Mouse (Mus musculus) heart, embryonic 13.5 days (tissue): ENCODE measurements around the gene Pck2. TPM values are rescaled to one million over a fixed set of nuclear protein-coding genes. Genes with fewer than 3 reads are reported as not detected.

Experiments used
- ATAC-seq: fragments of 200-750 bp; cut with Nextera tagmentation; 2 replicates; pipeline ENCODE4 v1.8.0; 2017; ENCODE audit warnings: moderate TSS enrichment; ENCODE audit not compliant: insufficient number of reproducible peaks, low FRiP score, low TSS enrichment; ENCODE audit errors: extremely low read depth
- H3K27ac ChIP-seq: fragments of 300-500 bp; sonication (generic); replicated peaks from 2 replicates; pipeline ENCODE4 v1.5.1; 2015; ENCODE audit warnings: moderate library complexity, mild to moderate bottlenecking, inconsistent platforms
- H3K27me3 ChIP-seq: fragments of 300-500 bp; sonication (generic); replicated peaks from 2 replicates; pipeline ENCODE4 v1.6.1; 2015; ENCODE audit warnings: mild to moderate bottlenecking, inconsistent platforms
- H3K36me3 ChIP-seq: fragments of 300-500 bp; sonication (generic); 2 replicates; pipeline ENCODE4 v1.6.1; 2015; ENCODE audit warnings: mild to moderate bottlenecking, inconsistent platforms
- H3K4me1 ChIP-seq: fragments of 300-500 bp; sonication (generic); 2 replicates; pipeline ENCODE4 v1.6.1; 2015; ENCODE audit warnings: inconsistent platforms
- H3K4me2 ChIP-seq: fragments of 300-500 bp; sonication (generic); 2 replicates; pipeline ENCODE4 v1.6.1; 2015; ENCODE audit warnings: inconsistent platforms, mild to moderate bottlenecking, moderate library complexity
- H3K4me3 ChIP-seq: fragments of 300-500 bp; sonication (generic); 2 replicates; pipeline ENCODE4 v1.5.1; 2015; ENCODE audit warnings: moderate library complexity, mild to moderate bottlenecking, inconsistent platforms
- H3K9ac ChIP-seq: fragments of 300-500 bp; sonication (generic); 2 replicates; pipeline ENCODE4 v1.6.1; 2015; ENCODE audit warnings: inconsistent platforms, mild to moderate bottlenecking, moderate library complexity
- H3K9me3 ChIP-seq: fragments of 300-500 bp; sonication (generic); 2 replicates; pipeline ENCODE4 v1.6.1; 2016; ENCODE audit warnings: inconsistent platforms
- WGBS: fragments of 180-500 bp; shearing (Covaris S2); methylation state at CpG from one replicate; pipeline ENCODE4 v1.1.7; 2015; ENCODE audit warnings: mixed read lengths; 5-methylcytosine and 5-hydroxymethylcytosine counted together
- polyA plus RNA-seq: library from polyadenylated mRNA; unstranded; fragments of >200 nt; fragmentation: Nextera tagmentation; extraction: Ambion mirVana; gene quantifications from 2 replicates; pipeline ENCODE4 v1.2.1, GENCODE M21; 2015

Gene Pck2
- polyA plus RNA-seq, 1 experiment from 2014 or later: 40.9 TPM

DNA sequence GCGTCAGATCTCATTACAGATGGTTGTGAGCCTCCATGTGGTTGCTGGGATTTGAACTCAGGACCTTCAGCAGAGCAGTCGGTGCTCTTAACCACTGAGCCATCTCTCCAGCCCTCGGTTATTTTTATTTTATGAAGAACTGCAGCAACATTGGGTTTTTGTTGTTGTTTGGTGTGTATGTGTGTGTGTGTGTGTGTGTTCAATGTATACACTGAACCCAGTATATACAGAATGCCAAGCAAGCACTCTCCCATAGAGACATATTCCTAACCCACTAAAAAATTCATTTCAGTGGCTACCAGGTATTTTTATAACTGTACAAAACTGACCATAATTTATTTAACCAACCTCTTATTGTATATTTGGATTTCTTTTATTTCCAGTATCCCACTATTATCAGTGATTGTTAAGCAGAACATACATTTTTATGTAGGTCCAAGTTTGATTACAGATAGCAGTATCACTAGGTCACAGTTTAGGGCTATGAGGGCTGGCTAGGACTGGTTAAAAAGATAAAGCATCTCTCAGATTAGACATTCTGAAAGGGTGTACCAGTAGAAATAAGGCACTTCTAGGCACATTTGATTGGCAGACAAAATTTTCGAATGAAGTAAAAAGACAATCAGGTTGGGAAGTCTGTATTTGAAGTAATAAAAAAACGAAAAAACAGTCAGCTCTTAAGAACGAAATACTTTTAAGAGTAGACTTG, 18.8 kb downstream of the Pck2 start:
- H3K9ac ChIP-seq: peak overlapping the region; percentile 89

DNA sequence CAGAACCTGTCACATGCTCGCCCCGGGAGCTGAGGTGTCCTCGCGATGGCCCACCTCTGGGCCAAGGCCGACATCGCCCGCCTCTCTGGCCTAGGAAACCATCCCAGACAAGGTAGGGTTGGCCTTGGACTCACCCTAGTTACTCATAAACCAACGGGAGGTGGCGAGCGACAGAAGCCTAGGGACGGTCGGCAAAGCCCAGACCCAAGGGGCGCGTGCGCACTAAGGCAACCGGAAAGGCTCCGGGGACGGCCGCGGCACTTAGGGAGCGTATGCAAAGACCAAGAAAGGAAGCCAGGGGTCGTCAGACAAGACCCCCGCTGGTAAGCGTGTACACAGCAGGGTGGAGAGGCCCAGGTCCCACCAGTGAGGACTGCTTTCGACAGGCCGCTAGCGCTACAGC, 19.7 kb downstream of the Pck2 start, which contains the start of gene Dcaf11:
Gene Dcaf11, plus strand, starts transcription at position 208 of the 403 bp plus-strand sequence.
- peaks cover 26% of the 10 kb centered on the region for H3K36me3 ChIP-seq
- WGBS: under 1% methylated on average over 27 of the region's 27 CpGs
- peak within 1 kb of the TSS; percentile 78 for H3K4me2 ChIP-seq
- peaks cover 30% of the 10 kb centered on the region for H3K4me1 ChIP-seq
- no peaks in the 10 kb centered on the region for H3K9me3 ChIP-seq
- peak; percentile 67 for ATAC-seq
- H3K4me3 ChIP-seq: peak within 1 kb of the TSS; percentile 69
- no peaks in the 10 kb centered on the region for H3K27me3 ChIP-seq
- peak within 1 kb of the TSS; percentile 89 for H3K9ac ChIP-seq
- peak within 1 kb of the TSS; percentile 99 for H3K27ac ChIP-seq

More for the DNA sequence above, 18.8 kb downstream of the Pck2 start:
- H3K27ac ChIP-seq: peak overlapping the region; percentile 99
- H3K4me3 ChIP-seq: peak overlapping the region; percentile 69
- no peaks in the 10 kb centered on the region for H3K9me3 ChIP-seq
- ATAC-seq: no peak
- whole genome bisulfite sequencing: 53% methylated on average over 6 of the region's 6 CpGs
- H3K27me3 ChIP-seq: no peaks in the 10 kb centered on the region
- H3K4me1 ChIP-seq: peaks cover 30% of the 10 kb centered on the region
- peaks cover 17% of the 10 kb centered on the region for H3K36me3 ChIP-seq
- H3K4me2 ChIP-seq: peak overlapping the region; percentile 78

DNA sequence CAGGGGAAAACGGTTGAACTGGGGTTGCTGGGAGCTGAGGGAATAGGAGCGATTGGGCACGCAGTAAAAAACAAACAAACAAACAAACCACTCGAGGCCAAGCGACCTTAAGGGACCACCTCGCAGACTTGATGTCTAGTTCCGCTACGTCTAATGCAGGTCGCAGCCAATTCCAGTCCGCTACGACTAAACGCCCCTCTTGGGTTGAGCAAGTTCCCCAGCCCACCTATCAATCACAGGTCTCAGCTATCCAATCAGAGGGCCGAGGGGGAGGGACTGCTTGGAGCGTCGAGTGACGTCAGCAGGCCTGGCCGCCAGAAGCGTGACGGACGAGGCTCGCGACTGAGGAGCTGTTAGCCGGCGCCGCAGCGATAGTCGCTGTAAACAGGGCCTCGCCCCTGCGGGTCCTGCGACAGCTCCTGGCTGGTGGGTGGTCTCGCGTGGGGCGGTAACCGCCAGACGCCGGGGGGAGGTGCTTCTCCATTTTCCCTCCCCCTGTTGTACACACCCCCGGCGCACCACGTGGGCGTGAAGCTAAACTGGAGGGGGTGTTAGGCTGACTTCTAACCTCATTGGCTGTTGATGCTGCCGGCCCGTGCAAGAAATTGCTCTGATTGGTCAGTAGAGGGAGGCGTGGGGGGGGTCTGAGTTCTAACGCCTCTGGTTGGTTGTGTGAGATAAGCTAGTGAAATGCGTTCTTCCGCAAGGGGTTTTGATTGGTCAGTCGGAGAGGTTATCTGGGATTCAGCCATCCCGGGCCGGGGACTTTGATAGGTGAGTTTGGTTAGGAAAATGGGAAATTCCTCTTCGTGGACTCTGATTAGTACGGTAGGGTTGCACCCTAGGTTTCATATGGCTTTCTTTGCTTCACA, 20.4 kb downstream of the Pck2 start, which contains the start of gene A730061H03Rik:
Gene A730061H03Rik, minus strand, starts transcription at position 205 of the 872 bp plus-strand sequence.
- H3K9ac ChIP-seq: peak within 1 kb of the TSS; percentile 89
- under 1% methylated on average over 51 of the region's 51 CpGs for WGBS
- H3K4me3 ChIP-seq: peak within 1 kb of the TSS; percentile 69
- H3K27ac ChIP-seq: peak within 1 kb of the TSS; percentile 99
- ATAC-seq: peak; percentile 92
- H3K36me3 ChIP-seq: peaks cover 32% of the 10 kb centered on the region
- no peaks in the 10 kb centered on the region for H3K27me3 ChIP-seq
- peaks cover 30% of the 10 kb centered on the region for H3K4me1 ChIP-seq
- peak within 1 kb of the TSS; percentile 78 for H3K4me2 ChIP-seq
- no peaks in the 10 kb centered on the region for H3K9me3 ChIP-seq

DNA sequence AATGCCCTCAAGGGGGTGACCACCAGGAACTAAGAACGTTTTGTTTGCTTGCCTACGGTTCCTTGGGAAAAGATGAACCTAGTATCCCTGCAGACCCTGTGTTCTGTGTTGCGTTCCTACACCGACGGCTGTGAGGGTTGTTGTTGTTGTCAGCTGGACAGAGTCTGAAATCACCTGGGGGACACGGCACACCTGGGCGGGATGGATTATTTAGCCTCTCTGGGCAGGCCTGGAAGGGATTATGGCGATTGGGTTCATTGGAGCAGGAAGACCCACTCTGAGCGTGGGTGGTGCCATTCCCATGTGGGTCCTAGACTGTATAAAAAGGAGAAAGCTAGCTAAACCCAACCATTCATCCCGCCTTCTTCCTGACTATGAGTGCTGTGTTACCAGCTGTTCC, 21.8 kb downstream of the Pck2 start:
- no peak for ATAC-seq
- WGBS: 87% methylated on average over 10 of the region's 10 CpGs
- Histone ChIP-seq H3K4me2 (peak overlapping the region; percentile 78; the same call in 1 of the 2 replicates), H3K9me3 (no peaks in the 10 kb centered on the region), H3K4me3 (no peak overlapping the region), H3K27me3 (no peaks in the 10 kb centered on the region), H3K4me1 (peaks cover 27% of the 10 kb centered on the region), H3K36me3 (peaks cover 46% of the 10 kb centered on the region), H3K27ac (no peak overlapping the region), H3K9ac (no peak overlapping the region)

DNA sequence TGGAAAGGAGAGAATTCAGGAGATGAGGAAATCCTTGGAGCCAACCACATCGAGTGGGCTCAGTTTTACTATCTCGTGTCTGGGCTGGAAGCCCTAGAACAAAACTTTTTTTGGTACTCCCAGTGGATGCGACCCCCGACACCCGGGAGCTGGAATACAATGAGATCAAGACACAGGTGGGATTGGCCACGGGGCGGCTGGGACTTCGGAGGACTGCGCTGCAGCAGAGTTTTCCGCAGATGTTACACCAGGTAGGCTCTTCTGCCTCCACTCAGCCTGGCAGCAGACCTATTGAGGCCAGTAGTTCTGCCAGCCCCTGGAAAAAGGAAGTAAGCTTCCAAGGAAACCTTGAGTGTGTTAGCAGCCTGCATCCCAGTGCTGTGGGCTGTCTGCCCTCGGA, 23.2 kb downstream of the Pck2 start:
- peaks cover 20% of the 10 kb centered on the region for H3K4me1 ChIP-seq
- H3K4me3 ChIP-seq: no peak overlapping the region
- H3K9ac ChIP-seq: no peak overlapping the region
- no peaks in the 10 kb centered on the region for H3K27me3 ChIP-seq
- no peak overlapping the region for H3K4me2 ChIP-seq
- peaks cover 60% of the 10 kb centered on the region for H3K36me3 ChIP-seq
- H3K27ac ChIP-seq: no peak overlapping the region
- ATAC-seq: no peak
- WGBS: 86% methylated on average over 11 of the region's 11 CpGs
- no peaks in the 10 kb centered on the region for H3K9me3 ChIP-seq

DNA sequence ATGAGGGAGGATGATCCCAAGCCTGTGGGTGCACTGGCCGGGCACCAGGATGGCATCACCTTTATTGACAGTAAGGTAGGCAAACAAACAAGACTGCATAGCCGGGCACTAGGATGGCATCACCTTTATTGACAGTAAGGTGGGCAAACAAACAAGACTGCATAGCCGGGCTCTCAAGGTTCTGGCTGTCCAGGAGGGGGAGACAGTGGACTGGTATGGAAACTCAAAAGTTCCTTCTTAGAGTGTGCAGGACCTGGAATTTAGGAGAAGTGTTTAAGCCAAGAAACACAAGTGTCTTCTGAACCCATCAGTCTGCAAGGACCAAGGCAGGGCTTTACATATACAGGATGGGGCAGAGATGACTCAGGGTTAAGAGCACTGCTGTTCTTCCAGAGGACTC, 25.7 kb downstream of the Pck2 start:
- Histone ChIP-seq H3K27ac (no peak overlapping the region), H3K4me3 (no peak overlapping the region), H3K9ac (no peak overlapping the region), H3K36me3 (peaks cover 85% of the 10 kb centered on the region), H3K9me3 (no peaks in the 10 kb centered on the region), H3K4me1 (peaks cover 26% of the 10 kb centered on the region), H3K27me3 (no peaks in the 10 kb centered on the region), H3K4me2 (no peak overlapping the region)
- 89% methylated on average over 3 of the region's 3 CpGs for WGBS
- no peak for ATAC-seq

DNA sequence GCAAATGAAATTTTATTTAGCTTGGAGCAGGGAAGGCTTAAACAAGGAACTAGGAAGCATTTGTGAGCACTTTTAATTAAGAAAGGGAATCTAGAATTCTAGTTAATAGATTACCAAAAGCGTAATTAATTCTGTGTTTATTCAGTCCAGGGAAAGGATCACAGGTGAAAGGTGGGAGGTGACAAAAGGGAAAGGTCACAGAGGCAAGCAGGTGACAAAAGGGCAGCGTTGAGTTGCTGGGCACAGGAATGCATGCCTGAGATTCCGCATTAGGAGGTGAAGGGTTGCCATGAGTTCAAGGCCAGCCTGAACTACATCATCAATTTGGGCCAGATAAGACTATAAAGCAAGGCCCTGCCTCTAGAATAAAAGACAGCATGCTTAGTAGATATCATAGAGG, 27.4 kb downstream of the Pck2 start:
- Histone ChIP-seq H3K4me3 (no peak overlapping the region), H3K4me2 (no peak overlapping the region), H3K27ac (no peak overlapping the region), H3K9me3 (no peaks in the 10 kb centered on the region), H3K4me1 (peaks cover 20% of the 10 kb centered on the region), H3K27me3 (no peaks in the 10 kb centered on the region), H3K9ac (no peak overlapping the region), H3K36me3 (peaks cover 83% of the 10 kb centered on the region)
- ATAC-seq: no peak
- 82% methylated on average over 3 of the region's 3 CpGs for WGBS

DNA sequence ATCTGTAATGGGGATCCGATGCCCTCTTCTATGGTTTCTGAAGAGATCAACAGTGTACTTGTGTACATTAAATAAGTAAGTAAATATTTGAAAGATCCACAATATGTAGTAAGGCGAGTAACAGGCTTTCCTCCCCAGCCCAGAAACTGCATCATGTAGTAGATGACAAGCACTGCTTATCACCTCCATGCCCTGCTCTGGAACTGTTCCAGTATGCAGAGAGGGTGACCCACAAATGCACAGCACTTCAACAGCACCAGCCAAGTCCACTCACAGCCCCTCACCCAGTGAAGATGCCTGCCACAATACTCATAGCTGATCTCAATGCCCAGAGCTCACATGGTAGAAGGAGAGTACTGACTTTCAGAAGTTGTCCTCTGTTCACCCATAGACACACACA, 30.5 kb downstream of the Pck2 start:
- peaks cover 36% of the 10 kb centered on the region for H3K4me1 ChIP-seq
- no peaks in the 10 kb centered on the region for H3K27me3 ChIP-seq
- 72% methylated on average over 2 of the region's 2 CpGs for WGBS

DNA sequence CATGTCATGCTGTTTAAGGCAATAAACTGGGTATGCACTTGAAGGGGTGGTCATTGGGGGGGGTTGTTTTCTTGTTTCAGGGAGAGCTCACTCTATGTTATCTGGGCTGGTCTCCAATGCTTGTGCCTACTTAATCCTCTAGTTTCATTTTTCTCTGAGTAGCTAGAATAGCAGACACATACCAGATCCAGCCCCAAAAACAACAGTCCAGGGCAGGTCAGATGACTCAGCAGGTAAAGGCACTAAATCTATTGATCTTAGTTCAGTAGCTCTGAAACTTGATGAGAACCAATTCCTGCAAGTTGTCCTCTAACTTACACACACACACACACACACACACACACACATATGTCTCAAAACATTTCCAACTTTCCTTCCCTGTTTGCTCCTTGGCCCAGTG, 31.7 kb downstream of the Pck2 start:
- no peak overlapping the region for H3K4me3 ChIP-seq
- H3K9ac ChIP-seq: no peak overlapping the region
- peaks cover 48% of the 10 kb centered on the region for H3K4me1 ChIP-seq
- H3K4me2 ChIP-seq: no peak overlapping the region
- H3K27me3 ChIP-seq: no peaks in the 10 kb centered on the region
- ATAC-seq: no peak
- H3K27ac ChIP-seq: no peak overlapping the region
- H3K9me3 ChIP-seq: no peaks in the 10 kb centered on the region
- H3K36me3 ChIP-seq: peaks cover 41% of the 10 kb centered on the region

More for the DNA sequence above, 30.5 kb downstream of the Pck2 start:
- Histone ChIP-seq H3K4me2 (no peak overlapping the region), H3K27ac (peak overlapping the region; percentile 48), H3K9ac (no peak overlapping the region), H3K36me3 (peaks cover 53% of the 10 kb centered on the region), H3K4me3 (no peak overlapping the region), H3K9me3 (no peaks in the 10 kb centered on the region)
- ATAC-seq: no peak

DNA sequence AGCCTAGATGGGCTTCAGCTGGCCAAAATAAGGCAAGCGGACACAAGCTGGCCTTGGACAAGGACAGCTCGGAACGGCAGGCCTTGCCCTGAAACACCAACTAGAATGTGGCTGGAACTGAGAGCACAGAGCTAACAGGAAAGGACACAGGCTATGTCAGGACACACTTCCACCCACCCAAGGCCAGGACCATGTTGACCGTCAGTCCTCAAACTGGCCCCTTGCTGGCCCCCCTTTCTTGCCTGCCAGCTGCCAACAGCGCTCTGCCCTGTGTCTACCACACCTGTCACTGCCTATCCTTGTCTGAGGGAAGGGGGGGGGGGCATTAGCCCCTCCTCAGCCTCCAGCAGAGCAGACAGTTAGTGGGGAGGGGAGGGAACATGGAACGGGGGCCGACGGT, 35.2 kb downstream of the Pck2 start, which contains the start of gene Fitm1:
Gene Fitm1, plus strand, starts transcription at position 316 of the 400 bp plus-strand sequence.
- WGBS: 32% methylated on average over 8 of the region's 8 CpGs
- ATAC-seq: peak; percentile 27; the same call in 1 of the 2 replicates

DNA sequence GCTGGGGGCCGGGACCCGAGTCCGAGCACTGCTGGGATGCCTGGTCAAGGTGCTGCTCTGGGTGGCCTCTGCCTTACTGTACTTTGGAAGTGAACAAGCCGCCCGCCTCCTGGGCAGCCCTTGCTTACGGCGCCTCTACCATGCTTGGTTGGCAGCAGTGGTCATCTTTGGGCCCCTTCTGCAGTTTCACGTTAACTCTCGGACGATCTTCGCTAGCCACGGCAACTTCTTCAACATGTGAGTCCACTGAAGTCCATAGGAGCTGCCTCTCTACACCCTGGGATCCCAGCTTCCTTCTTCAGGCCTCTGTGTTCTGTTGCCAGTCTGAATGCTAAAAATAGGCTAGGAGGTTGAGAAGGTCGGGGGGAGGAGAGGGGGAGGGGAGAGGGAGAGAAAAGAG, 35.6 kb downstream of the Pck2 start:
- no peak for ATAC-seq
- Histone ChIP-seq H3K4me3 (peak overlapping the region; percentile 53), H3K36me3 (peaks cover 14% of the 10 kb centered on the region), H3K4me2 (peak overlapping the region; percentile 72), H3K9ac (peak overlapping the region; percentile 84), H3K27ac (peak overlapping the region; percentile 98), H3K27me3 (no peaks in the 10 kb centered on the region), H3K4me1 (peaks cover 58% of the 10 kb centered on the region), H3K9me3 (no peaks in the 10 kb centered on the region)
- 31% methylated on average over 13 of the region's 13 CpGs for WGBS

More for the DNA sequence above, 35.2 kb downstream of the Pck2 start, which contains the start of gene Fitm1:
- peaks cover 62% of the 10 kb centered on the region for H3K4me1 ChIP-seq
- peak within 1 kb of the TSS; percentile 72 for H3K4me2 ChIP-seq
- peak within 1 kb of the TSS; percentile 98 for H3K27ac ChIP-seq
- no peaks in the 10 kb centered on the region for H3K9me3 ChIP-seq
- peak within 1 kb of the TSS; percentile 53 for H3K4me3 ChIP-seq
- no peaks in the 10 kb centered on the region for H3K27me3 ChIP-seq
- peak within 1 kb of the TSS; percentile 84 for H3K9ac ChIP-seq
- H3K36me3 ChIP-seq: peaks cover 14% of the 10 kb centered on the region
